Mouse (Mus musculus) urinary bladder, postnatal 4 days (tissue): ENCODE data around the gene Dhx15.
A peak's percentile ranks its signal among the peaks of the same experiment; 100 is the strongest.

Experiments
- DNase-seq, 2 experiments: peaks; one replicate each; pipeline ENCODE4 v3.0.0; 2021 to 2022; ENCODE audit warnings: low spot score in 2 of 2

The Dhx15 gene

DNA sequence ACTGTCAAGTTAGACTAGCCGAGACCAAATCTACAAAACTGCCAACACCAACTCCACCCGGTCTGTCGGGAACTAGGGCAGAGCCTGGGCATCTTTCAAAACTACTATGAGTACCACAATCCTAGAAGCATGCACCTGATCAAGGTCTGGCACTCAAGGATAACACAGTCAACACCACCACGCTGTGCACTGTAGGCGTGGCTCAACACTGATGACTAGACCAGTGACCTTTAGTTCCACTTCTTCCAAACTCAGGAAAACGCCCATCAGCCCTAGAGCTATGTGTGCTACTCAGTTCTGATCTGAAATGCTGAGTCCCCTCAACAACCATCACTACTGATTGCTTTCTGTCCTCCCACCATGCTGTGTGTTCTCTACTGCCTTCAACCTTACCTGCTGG, 44.6 kb downstream of the Dhx15 start:
- DNase-seq = no peak

GRCm38 (mm10) chr5:52141936-52142335, 48.4 kb downstream of the Dhx15 start:
- DNase-seq = no peak

DNA sequence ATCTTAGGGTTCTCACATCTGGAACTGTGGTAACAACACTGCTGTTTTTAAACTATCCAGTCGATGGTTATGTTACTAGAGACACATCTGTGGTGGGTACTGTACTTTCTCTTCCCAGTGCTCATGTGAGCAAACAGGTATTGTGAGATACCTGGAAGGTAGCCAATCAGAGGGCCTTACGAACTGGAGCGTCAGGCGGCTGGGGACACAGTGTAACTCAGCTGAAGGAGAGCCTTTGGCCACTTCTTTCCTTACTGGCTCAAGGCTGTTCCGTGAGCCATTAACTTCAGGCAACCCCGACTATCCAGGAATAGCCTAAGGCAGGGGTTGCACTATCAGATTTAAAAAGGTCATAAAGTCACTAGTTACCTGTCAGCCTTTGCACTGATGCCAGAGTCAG, 51.5 kb downstream of the Dhx15 start:
- no peak for DNase-seq

GRCm38 (mm10) chr5:52138134-52138533, 52.2 kb downstream of the Dhx15 start:
- DNase-seq = no peak

- DNase-seq = no peak
Measured at GRCm38 (mm10) chr5:52135460-52136141, 54.7 kb downstream of the Dhx15 start.

DNA sequence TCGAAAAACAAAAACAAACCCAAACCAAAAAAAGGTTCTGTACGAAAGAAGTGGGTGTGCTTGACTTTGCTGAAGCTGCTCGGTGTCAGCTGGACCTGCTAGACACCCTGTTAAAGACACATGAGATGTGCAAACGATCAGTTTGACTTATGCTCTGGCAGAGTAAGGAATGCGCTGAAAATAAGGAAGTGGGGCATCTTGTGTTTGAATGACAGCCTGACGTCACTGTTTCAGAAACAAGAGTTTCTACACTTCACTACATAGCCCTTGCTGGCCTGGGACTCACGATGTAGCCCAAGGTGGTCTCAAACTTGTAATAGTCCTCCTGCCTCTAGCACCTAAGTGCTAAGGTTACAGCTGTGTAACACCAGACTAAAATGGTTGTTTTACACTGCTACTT, 57.5 kb downstream of the Dhx15 start:
- DNase-seq = no peak

- no peak for DNase-seq
Measured at GRCm38 (mm10) chr5:52132092-52132491, 58.2 kb downstream of the Dhx15 start.

- DNase-seq = no peak
Measured at GRCm38 (mm10) chr5:52131389-52131788, 58.9 kb downstream of the Dhx15 start.

DNA sequence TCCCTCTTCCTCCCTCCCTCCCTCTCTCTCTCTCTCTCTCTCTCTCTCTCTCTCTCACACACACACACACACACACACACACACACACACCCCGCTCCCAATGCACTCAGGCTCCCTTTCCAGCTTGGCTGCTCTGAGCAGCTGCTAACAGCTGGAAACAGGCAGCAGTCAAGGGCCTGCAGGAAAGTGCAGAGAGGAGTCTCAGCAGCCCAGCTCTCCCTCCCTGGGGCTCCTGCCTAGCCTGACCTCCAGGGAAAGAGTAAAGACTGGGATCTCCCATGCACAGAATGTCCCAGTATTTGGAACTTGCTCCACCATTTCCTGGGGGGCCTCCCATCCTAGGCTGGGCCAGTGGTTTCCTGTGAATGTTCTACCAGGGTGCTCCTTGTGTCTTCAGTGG, 59.8 kb downstream of the Dhx15 start:
- peak in 1 of 2 experiments; percentile 43 for DNase-seq

DNA sequence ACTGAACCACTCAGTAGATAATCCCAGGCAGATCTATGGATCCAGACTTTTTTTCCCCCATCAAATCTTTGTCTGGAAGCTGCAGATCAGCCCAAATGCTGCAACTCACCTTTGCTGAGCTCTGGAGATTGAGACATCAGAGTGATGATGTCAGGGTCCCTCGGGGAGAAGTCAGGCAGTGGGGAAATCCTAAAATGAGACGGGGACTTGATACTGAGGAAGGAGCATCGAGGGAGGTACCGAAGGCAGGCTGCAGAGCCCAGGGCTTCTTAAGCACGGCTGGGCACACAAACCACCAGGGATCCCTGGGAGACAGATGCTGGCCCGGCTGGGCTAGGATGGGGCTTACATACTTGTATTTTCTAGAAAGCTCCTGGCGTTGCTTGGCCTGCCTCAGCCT, 64.1 kb downstream of the Dhx15 start:
- DNase-seq = no peak

DNA sequence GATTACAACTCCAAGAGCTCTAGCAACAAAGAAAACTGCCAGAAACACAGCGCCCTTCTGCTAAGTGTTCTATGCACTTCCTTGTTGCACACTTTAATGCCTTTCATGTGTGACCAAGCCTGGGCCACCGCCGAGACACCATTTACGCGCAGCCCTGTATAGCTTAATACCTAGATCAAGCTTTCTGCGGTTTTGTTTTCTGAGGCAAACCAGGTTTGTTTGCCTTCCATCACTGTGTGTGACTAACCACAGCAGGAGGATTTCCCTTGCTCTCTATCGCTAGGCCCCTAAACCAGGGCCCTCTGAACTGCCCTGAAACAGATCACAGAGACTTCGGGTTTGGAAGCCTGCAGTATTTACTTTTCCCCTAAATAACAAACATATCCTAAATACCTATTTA, 64.5 kb downstream of the Dhx15 start:
- no peak for DNase-seq

DNA sequence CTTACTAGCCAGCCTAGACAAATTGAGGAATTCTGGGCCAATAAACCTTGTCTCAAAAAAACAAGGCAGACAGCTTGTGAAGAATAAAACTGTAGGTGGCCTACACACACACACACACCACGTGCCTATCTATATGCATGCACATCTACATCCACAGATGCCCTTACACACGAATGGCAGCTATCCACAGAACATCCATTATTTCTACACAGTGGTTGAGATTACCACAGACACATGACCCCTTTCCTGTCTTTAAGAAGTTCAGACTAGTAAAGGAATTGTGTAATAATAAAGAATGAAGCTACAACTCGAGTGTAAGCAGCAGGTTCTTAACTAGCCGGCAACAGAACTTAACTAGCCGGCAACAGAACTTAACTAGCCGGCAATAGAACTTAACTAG, 68.2 kb downstream of the Dhx15 start:
- DNase-seq = no peak

GRCm38 (mm10) chr5:52119822-52120221, 70.5 kb downstream of the Dhx15 start:
- no peak for DNase-seq

GRCm38 (mm10) chr5:52119192-52119591, 71.1 kb downstream of the Dhx15 start:
- DNase-seq = no peak

DNA sequence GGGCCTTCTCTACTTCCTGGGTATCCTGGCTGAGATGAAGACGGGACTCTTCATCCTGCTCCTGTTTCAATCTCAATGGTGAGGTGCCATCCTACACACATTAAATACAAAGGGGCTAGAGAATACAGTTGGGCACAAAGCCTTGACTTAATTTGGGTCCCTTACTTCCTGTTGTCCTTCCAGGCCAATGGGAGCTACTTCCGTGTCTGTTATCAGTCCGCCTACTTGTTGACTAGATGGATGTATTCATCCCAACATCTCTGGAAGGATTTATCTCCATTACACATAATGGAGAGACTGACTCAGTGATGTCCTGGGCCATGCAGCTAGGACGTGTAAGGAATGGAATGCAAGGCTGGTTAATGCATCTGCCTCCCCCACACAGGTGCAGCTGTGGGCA, 72.5 kb downstream of the Dhx15 start:
- peak in 1 of 2 experiments; percentile 26 for DNase-seq

GRCm38 (mm10) chr5:52116404-52116803, 73.9 kb downstream of the Dhx15 start:
- DNase-seq = peak in 1 of 2 experiments; percentile 49

DNA sequence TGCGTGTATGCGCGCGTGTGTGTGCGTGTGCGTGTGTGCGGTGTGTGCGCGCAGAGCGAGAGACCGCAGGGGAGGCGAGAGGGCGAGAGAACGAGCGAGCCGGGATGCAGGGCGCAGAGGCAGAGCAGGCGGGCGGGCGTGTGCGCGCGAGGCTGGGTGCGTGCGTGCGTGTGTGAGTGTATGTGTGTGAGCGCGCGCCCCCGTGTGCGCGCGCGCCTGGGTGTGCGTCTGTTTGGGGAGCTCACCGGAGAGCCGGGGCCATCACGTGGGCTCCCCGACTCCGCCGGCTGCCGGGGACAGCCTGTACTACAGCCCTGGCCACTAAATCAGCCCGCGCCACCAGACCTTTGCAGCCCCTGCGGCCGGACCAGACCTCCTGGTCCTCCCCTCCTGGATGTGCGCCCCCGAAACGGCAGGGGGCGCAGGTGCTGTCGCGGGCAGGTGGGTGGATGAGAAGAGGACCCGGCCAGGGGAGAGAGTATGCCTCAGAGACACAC, 74.4 kb downstream of the Dhx15 start:
- peak; percentile 72 to 75 for DNase-seq

DNA sequence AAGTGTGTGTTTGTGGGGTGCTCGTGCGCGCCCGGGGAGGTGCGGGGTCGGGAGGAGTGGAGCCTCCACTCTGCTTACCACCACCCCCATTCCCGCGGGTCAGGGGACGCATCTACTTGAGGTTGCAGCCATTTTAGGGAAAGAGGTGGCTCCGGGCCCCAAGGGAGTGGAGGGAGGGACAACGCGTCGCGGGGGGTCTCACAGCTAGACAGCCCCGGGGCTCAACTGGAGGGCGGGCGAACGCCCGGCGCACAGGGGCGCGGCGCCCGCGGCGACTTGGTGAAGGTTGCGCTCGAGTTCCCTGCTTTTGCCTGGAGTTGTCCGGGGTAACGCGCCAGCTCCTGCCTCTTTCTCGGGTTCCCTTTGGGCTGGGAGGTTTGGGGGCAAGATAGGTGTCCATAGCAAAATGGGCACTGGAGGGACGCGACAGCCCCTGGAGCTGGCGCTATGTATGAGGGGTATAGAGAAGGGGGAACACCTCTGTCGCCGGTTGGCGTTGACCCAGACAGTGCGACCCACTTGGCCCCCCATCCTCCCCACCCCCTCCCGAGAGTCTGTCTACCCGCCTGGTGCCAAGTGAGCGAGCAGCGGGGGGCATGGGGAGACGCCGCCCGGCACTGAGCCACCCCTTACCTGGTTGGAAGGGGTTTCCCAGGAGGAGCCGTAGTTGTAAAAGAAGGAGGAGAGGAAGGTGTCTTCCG, 75.4 kb downstream of the Dhx15 start:
- DNase-seq = no peak

DNA sequence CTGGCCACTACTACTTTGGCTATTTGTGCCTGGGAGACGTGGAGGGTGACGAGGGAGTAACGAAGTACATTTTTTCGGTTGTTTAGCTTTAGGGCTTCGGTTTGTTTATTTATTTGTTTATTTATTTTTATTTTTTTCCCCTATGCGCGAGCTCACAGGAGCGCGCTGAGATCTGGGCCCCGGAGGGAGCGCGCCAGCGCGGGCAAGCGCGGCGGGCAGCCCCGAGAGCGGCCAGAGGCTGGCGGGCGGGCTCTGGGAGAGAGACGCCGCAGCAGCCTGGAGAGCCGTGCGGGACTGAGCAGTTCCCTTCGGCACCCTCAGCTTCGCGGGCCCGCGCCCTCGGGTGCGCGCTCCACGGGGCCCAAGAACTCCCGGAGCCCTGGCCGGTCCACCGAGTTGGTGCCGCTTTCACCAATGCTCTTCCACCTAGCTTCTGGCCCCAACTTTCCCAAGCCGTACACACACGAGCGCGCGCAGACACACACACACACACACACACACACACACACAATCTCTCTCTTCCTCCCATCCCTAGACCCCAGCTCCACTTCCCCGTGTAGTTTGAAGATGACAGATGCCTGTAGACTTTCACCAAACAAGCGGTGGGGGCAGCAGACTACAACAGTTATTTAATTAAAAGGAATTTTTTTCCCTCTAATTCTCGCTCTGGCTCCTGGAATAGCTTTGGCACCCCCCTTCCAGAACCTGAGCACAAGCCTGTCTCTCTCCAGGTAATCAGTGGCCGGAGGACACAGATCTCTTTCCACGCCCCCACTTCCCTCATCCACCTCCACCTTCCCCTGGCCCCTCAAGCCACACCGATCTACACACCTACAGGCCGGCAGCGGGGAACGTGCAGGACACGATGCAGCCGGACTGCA, 76.2 kb downstream of the Dhx15 start:
- DNase-seq = peak in 1 of 2 experiments; percentile 27

- DNase-seq = no peak
Measured at GRCm38 (mm10) chr5:52112953-52113841, 77.1 kb downstream of the Dhx15 start.

DNA sequence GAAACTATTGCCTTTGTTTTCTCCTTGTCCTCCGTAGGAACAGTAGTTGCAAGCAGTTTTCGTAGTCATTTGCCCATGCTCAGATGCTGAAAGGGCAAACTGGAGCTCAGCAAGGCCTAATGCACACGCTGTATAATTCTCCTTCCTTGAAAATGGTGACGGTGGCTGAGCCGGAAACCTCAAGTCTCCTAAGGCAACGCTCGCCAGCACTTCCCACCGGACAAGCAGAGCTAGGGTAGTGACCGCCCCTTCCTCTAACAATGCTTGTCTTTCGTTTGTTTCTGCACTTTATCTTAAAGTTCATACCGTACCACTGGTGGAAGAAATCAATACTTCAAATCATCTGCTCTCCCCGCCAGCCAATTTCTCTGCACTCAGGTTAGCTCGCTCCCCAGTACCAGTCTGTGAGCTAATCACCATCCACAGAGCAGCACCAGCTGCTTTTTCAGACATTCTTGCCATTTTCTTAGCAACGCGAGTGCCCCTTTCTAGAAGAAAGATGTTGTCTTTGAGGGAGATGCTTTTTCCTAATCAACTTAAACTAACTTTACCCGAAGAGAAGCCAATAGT, 78.0 kb downstream of the Dhx15 start:
- no peak for DNase-seq
